Mouse (Mus musculus): ENCODE measurements around the gene Akna.

Akna gene

DNA sequence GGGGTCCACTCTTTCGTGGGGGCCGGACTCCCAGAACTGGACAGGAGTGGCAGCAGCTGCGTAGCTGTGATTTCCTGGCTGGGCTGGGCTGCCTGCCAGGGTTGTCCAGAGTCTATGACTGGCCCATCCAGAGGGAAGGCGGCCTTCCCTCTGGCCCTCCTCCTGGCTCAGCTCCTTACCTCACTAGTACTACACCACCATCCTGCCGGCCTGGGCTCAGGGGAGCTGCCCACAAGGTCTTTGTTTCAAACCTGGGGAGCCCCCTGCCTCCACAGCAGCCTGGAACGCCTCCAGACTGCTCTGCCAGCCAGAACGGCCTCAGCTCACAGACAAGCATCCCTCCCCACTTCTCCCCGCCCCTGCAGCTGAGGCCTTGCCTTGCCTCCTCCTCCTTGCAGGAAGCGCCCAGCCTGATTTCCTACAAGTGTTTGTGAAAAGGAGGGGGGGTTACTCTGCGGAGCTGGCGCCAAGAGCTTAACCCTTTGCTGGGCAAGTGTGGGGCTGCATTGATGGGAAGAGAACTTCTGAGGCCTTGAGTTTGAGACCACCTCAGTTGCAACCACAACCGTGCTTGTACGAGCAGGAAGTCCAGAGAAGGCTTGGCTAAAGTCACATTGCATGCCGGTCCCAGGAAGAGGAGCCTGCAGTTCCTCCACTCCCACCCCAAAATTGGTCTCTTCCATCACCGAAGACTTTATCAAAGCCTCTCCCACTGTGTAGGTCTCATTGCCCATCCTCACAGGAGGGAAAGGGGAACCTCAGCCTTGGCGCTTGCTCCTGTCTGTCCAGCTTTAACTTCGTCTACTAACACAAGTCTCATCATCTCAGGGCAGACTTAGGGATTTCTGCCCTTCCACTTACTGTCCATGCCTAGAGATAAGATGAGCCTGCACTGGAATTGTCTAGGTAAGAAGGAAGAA lies at the start of gene Akna:
Gene Akna (minus strand): TSS at position 315 of the 920 bp plus-strand sequence.
- DNase-seq: peak; percentile 78

DNA sequence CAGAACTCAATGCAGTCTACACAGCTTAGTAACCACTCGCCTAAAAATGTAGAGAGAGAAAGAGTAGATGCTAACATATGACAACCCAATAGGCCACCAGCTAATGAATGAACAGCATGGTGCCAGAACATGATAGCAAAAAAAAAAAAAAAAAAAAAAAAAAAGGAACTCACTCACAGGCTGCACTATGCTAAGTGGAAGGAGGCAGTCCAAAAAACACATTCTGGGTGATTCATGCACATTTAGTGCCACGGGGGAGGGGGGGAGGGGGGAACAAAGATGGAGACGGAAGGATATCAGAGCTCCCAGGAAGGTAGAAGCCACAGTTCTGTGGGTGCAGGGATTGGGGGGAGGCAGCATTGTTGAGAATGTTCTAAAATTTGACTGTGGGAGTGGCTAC lies 49.4 kb upstream of the Akna start:
- no peak for DNase-seq

DNA sequence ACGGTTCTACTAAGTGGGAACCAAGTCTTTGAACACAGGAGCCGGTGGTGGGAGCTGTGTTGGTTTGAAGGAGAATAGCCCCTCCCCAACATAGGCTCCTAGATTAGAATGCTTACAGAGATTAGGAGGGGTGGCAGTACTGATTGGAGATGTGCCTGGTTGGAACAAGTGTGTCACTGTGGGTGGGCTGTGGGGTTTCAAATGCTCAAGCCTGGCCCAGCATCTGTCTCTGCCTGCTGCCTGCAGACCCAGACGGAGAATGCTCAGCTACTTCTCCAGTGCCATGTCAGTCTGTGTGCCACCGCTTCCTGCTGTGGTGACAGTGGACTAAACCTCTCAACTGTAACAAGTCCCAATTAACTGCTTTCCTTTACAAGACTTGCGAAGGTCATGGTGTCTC lies 47.4 kb upstream of the Akna start:
- DNase-seq: no peak

DNA sequence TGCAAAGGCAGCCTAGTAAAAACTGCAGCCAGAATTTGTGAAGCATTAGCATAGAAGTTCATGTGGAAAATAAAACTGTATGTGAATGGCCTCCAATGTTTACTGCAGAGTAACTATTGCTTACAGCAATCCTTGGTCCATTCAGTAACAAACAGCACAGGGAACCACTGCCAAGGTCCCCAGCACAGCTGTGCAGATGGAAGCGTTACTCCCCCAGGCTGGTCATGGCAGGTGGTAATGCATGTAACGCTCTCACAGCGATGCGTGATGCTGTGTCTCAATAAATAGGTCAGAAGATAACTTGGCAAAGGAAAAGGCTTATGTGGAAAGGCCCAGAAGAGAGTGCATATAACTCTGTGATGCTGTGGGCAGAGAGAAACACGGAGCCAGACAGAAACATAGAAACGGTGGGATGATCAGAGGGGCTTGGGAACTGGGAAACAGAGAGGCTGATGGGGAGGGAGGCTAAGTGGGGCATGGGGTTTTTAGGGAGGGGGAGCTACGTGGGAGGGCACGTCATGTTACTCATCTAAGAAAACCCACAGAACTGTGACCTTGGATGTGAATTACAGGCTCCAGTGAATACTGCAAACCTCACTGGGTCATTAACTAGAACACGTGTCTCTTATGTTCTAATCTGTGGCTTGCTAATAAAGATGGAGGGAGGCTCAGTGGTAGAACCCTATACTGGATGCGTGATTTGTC lies 41.4 kb upstream of the Akna start:
- no peak for DNase-seq

DNA sequence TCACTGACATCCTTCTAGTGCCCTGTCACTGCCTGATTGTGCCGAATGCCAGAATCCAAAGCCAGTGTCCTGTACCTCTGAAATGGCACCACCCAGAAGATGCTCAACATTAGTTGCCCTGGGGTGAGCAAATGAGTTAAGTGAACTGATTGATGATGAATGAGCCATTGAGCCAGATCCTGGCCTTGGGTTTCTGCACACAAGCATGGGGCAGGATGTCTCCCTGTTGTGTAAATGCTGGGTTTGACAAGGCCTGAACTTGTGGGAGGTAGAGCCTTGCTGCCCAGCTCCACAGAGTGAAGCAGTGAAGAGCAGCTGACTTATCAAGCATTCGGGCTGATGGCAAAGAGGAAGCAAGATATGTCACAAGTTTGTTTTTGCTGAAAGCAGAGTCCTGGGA lies 39.9 kb upstream of the Akna start:
- DNase-seq: no peak

DNA sequence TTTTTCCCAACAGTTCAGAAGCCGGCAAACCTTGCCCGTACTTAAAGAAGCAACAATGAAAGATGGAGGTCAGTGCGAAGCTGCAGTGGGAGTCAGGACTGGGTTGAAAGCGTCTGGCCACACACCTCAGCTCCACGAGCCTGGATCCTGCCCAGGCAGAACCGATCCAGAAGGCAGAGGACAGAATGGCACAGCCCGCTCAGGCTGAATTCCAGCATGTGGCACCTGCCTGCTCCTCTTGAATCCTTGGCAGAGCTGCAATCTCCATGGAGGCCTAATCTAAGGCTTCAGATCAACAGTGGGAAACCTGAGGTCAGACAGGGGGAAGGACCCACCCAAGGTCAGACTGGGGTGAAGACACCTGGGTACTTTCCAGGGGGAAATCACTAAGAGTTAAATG lies 38.5 kb upstream of the Akna start:
- no peak for DNase-seq

DNA sequence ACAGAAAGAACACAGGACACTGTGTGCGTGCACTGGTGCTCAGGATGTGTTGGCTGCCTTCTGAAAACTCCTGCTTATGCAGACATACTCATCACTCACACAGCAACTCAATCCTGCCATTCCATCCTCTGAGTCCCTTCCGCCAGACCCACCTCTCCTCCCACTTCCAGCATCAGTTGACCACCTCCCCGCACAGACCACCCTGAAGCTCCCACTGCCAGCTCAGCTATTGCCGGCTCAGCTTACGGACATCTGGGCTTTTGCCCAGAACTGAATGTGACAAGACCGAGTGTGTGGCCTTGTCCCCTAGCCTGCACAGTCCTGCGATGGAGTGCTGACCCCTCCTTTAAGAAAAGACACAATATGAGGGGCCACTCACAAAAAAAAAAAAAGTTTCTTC lies 37.1 kb upstream of the Akna start:
- no peak for DNase-seq

DNA sequence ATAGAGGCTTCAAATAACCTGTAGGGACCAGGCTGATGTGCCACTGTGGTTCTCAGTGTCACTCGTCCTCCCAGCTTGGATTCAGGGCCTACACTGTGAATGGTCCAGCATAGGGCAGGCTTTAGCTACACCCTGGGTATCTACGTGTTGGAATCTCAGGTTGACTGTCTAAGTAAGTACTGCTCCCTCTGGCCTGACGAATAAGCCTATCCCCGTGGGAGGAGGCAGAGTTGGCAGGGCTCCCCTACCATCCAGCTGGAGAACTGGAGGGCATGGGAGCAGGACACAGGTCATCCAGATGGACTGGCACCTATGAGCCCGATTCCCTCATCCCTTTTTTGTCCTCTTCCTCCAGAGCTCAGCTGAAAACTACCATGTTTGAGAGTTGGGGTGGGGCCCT lies 34.8 kb upstream of the Akna start:
- DNase-seq: no peak

DNA sequence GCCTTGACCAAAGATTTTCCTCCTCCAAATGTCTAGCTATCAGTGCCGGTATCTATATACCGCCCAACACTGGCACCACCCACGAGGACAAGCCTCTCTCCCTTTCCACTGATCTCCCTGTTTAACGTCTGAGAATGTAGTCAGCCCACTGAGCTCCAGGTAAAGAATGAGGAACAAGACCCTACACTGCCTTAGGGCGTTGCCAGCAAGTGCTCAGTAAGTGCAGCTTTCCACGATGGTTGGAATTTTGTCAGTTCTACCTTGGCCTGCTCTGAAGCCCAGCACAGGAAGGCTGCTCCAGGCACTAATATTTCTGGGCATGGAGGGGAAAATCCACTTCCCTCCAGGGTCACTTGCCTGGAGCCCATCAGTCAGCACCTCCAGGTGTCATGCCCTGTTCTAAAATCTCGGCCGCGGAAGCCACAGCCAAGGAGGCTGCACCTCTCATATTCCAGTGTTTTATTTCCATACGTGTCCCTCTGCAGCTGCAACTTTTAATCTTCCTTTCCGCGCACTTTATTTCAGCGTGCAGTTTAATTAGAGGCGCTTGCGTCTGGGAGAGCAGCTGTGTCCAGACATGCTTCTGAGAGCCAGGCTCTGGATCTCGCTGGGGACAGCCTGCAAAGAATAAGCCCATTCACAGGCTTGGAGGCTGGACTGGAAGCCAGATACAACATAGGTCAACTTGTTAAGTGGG lies 34.1 kb upstream of the Akna start:
- DNase-seq: no peak

DNA sequence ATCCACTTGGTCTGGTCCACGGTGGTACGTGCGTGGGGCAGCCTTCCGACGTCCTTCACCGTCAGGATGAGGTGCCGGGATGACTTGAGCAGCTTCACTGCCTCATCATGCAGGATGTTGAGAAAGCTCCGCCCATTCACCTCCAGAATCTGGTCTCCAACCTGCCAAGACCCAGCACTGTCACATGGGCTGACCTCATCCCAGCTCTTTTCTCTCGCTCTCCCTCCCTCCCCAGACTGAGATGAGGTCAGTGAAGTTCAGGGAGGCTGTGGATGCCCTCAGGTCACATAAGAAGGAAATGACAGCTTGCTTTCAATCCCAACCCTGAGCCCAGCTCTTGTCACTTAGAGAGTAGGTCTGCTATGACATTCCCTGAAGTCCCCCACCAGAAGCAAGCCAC lies 32.2 kb upstream of the Akna start:
- no peak for DNase-seq

DNA sequence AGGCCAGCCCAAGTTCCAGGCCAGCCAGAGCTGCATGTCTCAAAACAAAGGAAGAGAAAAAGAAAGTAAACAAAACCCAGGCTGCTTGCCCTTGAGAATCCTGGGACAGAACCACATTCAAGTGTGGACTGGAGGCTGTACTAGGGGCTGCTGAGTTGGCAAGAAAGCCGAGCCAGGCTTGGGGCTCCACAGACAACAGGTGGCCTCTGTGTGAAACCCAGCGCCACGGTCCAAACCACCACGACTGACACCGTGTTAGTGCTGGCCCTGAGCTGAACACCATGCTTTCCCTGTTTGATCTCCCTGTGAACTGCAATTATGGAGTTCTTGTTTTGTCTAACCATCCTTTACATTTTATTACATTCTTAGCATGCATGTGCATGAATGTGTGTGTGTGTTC lies 27.9 kb upstream of the Akna start:
- no peak for DNase-seq

DNA sequence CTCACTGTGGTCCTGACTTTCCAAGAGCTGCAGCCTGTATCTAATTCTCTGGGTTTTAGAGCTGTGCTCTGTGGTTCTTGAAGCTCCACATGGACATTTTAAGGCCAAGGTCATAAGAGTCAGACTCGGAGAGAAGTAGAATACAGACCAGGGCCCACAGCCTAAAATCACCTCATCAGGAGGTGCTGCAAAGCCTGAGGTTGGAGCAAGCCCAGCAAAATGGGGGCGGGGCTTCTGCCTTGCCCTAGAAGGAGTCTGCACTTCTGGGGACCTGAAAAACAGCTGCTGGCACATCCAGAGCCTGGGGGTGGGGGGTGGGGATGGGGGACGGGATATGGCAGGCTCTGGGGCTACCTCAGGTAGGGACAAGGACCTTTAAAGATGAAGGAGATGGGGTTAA lies 27.2 kb upstream of the Akna start:
- no peak for DNase-seq

DNA sequence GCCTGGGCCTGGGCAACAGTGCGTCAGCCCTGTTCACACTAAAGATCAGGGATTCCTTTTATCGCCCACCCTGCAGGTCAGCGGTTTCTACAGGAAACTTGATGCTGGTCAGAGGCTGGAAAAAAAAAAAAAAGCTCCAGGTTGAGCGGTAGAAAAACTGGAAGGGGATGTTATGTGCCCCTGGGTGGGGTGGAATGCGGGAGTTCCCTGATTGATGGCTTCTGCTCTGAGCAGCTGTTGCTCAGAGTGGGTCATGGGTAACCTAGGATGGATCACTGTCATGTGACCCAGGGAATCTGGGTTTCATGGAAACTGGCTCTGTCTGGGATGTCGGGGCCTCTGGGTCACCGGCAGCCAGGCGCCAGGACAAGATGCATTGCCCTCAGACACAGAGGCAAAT lies 23.2 kb upstream of the Akna start:
- DNase-seq: no peak

DNA sequence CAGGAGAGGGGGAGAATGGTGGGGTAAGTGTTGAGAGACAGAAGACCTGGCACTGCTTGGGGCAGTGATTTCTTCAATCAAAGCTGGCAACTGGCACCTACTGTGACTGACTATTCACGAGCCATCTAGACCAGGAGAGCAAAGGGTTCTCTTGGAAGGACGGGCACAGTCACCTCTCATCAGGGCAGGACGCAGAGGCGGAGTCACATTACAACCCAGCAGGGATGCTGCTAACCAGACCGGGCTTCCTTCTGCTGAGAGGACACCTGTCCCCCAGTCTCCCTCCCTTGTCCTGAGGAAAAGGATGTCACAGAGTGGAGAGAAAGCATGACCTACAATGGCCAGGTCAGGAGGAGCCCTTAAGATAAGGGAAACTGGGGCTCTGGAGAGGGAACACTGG lies 20.7 kb upstream of the Akna start:
- no peak for DNase-seq

DNA sequence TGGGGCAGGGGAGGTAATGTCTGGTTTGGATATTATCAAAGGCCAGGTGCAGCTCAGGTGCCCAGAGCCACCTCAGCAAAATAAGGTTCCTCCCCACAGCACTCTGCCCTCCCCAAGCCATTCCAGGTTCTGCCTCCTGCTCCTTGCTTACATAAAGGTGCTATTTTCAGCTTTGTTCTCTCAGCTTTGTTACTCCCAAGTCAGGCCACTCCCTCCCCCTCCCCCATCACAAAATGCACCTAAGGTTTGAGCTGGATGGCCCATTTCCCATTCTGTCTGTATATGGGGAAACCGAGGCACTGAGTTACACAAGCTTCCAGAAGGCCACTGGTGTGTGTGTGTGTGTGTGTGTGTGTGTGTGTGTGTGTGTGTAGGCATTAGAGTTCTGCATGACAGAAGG lies 20.1 kb upstream of the Akna start:
- no peak for DNase-seq

DNA sequence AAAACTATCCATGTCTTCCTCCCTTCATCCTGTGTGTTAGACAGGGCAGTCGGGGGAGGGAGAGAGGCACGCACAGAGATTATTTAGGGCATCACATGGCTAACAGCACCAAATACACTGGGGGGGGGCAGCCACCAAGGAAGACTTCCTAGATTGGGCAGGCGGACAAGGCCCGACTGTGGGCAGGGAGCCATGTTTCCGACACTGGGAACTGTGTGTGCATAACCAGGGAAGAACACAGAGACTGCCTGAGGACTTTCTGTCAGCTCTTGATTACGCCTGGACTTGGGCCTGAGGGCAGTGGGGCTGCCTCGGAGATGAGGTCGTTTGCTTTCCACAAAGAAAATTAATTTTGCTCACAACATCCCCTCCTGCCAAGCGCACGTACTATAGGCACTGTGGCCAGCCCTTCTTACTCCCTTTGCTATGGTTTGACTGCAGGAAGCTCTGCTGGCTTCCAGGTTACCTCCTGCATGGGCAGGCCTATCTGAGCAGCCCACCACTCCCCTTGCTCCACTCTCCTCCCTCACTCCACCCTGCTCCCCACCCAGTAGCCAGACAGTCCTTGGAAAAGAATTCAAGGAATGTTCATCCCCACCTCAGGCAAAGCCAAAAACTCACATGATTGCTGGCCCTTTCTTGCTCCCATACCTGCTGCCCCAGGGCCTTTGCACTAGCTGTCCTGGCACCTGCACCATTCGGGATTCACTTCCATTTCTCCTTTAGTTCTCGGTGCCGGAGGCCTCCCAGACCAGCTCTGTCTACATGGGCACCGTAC lies 17.2 kb upstream of the Akna start:
- peak; percentile 49 for DNase-seq

DNA sequence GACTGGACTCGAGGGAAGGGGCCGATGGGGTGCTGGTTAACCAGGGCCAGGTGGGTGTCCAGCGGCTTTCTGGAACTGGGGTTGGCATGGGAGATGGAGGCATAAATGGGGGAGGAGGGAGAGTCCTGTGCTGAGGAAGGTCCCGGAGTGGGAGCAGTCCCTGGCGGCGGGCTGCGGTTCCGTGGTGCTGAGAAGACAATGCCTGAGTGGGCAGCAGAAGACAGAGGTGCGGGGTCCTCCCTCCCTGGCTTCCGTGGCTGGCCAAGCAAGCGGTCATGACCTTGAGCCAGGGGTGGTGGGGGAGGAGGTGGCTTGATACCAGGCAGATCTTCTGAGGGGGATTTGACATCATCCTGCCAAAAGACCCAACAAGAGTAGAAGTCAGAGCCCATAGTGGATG lies 15.1 kb upstream of the Akna start:
- no peak for DNase-seq

DNA sequence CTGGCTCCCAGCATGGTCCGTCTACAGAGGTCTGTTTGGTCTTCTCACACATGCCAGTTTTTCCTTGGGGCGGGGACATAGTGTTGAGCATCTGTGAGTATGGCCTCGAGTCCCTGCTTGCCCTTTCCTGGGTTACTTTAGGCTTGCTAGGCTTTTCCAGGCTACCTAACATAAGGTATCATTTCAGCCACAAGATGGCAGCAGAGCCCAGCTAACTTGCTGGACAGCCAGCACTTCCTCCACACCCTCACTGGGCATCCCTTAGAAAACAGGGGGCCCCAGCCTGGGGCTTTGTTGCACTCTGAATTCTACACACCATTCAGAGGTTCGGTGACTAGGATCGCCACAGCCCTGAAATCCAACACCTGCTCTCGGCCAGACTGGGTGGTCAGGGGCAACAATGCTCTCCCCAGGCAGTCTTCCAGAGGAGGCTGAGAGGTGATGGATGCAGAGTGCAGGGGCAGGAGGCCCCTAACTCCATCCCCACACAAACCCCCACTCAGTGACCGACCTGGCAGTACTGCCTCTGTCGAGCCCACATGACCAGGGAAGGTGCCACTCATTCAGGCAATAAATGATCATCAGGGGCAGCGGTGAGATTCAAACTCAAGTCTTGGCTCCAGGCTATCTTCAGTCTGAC lies 14.3 kb upstream of the Akna start:
- peak; percentile 93 for DNase-seq

DNA sequence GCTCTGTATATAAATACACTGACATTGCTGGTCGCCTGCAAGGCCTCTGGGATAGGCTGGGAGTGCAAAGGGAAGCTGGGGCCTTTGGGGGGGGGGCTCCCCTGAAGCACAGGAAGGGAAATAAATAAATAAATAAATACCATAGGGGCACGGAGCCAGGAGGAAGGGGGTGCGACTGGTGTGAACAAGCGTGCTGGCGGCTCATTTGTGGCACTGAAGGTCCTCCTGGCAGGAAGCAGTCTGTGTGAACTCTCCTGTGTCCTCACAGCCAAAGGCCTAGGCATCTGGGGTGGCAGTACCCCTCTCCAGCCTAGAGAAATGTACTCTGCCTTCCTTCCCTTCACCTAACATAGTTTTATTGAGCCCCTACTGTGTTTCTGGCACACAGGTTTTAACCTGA lies 11.8 kb upstream of the Akna start:
- DNase-seq: no peak

DNA sequence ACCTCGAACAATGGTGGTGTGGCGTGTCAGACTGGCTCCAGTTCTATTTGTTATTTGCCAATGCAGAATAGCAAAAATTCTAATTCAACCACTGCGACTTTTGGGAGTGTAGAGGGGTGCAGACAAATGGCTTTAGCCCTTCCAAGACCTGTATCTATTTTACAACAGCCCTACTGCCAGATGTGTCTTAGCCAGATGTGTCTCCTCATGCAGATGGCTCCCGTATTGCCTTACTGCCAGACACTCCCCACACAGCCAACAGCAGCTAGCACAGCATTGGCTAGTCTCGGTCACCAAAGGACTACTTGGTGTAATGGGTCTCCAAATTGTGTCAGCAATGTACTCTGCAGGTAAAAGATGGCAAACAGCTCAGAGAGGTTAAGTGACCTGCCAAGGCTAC lies 8.1 kb upstream of the Akna start:
- DNase-seq: no peak

DNA sequence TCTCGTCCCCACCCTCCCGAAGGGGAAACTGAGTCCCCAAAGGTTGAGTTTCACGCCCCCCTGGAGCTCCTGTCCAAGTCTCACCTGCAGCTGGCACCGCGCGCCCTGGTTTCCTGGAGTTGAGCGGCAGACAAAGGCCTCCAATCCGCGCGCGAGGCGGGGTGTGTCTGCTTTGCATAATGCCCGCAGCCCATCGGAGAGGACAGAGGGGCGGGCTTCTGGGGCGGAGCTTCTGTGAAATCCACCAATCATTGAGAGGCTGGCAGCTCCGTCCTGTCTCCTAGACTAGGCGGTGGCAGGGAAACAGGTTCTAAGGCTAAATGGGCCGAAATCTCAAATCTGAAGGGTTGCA lies 7.4 kb upstream of the Akna start:
- DNase-seq: peak; percentile 96

DNA sequence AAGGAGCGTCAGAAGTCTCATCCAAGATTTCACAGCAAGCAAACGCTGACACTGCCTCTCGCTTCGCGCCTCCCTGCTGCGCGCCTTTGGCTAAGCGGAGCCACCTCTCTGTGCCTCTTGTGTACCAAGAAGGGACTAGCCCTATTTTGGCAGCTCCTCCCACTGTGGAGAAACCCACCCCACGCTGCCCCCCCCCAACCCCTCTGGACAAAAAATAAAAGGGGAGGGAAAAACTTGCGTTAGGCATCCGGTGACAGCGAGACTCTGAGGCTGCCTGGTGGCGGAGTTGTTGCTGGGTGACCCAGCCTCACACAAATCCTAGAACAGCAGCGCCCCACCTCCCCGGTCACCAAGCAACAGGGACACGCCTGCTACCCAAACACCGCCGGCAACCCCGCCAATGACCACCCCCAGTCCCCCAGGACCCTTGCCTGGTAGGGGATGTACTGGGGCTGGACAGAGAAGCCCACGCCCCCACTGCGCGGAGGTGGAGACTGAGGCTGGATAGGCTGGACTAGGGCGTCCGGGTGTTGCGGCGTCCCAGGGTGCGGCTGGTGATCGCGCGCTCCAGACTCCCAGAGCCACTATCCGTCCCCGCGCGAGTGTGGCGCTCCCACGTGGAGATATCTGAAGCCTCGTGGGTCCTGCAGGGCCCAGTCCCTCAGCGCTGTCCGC lies 6.9 kb upstream of the Akna start:
- no peak for DNase-seq
